Mouse (Mus musculus) kidney, adult 18-20 months (tissue): ENCODE measurements around the gene Kbtbd12.

Experiments
- DNase-seq: peaks from one replicate; pipeline ENCODE4 v3.0.0; 2021

The Kbtbd12 gene

DNA sequence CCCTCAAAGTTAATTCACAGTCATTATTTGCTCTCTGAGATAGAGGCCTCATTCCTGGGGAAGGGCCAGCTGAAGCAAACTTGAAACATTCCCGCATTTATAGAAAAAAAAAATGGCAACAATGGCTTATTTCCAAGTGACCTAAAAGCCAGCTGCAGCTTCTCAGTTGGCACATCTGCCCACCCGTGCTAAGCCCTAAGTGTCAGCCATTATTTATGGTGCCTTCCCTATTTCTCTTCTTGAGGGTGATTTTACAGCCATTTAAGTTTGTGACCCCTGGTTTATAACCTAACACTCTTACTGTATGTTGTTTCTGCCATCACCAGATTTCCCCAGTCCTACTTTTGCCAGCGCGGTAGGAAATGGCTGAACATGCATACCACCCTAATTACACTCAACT lies 11.3 kb downstream of the Kbtbd12 start:
- DNase-seq = no peak

DNA sequence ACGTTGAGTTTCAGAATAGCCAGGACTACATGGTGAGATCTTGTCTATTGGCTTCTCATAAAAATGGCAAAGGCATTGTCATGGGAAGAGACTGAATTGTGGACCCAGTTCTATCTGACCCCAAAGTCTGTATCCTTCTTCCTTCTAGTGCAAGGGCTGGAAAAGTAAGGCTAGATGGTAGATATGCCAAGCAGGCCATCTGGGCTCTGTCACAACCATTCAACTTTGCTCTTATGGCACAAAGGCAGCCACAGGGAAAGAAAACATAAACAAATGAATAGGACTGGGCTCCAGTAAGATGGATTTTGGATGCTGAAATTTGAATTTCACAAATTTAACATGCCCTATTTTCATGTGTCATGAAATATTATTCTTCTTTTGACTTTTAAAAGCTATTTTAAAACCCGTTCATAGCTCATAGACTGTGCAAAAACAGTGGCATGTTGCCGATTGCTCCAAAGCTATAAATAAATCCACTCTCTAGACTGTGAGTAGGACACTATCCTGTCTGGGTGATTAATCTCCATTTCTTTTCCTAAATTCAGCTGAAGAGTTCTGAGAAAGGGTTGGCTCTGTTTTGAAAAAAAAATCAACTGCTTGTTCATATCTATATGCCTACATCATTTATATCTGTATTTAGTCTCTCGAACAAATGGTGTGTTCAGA lies 15.8 kb downstream of the Kbtbd12 start:
- DNase-seq = no peak

DNA sequence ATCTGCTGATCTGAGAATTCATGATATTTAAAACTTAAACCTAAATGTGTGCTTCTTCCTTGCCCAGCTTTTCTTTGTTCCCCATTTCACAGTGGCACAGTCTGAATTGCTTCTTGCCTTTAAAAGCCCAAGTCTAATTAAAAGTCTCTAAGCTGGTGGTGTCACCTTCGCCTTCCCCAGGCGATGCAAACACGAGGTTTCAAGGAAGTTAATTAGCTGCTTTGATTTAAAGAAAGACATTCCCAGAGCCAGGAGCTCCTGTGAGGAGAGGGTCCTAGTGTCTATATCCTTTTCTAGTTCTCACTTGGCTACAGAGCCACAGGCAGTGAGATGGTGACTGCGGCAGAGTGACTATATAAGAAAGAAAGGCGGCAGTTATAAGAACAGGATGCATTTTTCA lies 18.2 kb downstream of the Kbtbd12 start:
- no peak for DNase-seq

DNA sequence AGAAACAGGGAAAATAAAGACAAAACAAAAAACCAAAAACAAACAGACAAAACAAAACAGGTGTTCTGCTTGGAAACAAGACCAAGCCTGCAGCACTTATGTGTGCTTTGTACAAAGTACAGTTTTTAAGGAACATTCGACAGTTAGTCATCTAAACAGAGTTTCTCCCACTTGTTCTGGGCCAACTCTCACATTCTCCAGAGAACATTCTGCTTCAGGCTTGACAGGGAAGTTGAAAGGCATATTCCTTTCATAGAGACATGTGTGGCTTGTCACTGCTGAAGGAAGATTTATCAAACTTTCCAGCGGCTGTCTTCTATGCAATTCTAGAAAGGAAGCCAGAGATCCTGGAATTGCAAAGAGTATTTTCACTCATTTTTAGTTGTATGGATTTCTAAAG lies 22.4 kb downstream of the Kbtbd12 start:
- DNase-seq = no peak

DNA sequence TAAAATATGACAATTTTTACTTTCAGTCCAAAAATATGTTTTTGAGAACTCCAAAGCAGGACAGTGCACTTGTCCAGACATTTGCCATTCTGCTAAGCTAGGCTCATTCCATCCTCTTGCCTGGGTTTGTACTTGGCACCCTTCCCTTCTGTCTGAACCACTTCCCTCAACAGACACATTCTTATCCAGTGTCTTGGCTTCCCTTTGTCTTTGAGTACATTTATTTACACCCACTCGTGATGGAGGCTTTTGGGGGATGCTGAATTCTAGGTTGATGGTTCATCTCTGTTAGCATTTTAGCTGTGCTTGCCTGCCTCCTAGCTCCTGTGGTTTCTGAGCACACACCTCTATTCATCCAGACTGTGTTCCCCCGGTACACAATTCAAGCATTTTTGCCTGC lies 31.3 kb downstream of the Kbtbd12 start:
- DNase-seq = no peak

DNA sequence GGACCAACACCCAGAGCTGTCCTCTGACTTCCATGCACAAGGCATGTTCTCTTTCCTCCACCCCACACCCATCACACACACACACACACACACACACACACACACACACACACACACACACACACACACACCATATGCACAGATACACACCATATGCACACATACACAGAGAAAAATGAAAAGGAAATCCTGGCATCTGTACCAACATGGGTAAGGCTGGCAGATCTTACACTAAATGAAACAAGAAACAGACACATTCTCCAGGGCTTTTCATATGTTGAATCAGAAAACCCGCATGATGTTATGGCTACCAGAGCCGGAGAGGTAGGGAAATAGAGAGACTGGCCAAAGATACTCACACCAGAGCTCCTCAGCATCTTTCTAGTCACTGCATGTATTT lies 32.0 kb downstream of the Kbtbd12 start:
- no peak for DNase-seq

DNA sequence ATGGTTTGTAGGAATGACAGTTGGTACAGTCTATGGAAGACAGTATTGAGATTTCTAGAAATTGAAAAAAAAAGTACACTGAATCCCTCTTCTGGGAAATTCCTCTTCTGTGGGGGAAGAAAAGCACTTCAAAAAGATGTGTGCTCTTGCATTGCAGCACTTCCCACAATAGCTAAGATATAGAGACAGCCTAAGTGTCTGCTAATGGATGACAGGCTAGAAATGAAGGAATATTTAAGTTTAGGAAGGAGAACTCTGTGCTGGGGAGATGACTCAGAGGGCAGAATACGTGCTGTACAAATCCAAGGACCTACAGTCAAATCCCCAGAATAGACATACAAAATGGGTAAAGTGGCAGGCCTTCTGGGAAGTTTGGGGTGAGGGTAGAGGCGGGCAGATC lies 32.5 kb downstream of the Kbtbd12 start:
- DNase-seq = no peak

DNA sequence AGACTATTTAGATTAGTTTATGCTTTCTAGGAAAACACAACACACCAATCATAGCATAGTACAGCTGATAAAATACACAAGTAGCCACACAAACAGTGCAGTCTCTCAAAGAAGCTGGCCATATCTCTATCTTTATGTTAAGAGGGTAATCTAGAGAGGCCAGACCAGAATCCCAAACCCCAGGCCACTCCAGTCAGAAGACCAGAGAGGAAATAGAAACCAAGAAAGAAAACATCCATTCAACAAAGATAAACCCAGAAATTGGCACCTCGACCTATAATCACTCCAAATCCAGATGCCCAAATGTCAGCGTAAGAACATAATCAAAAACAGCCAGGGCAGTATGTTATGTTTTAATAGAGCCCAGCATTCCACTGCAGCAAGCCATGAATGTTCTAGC lies 41.6 kb downstream of the Kbtbd12 start:
- DNase-seq = no peak

DNA sequence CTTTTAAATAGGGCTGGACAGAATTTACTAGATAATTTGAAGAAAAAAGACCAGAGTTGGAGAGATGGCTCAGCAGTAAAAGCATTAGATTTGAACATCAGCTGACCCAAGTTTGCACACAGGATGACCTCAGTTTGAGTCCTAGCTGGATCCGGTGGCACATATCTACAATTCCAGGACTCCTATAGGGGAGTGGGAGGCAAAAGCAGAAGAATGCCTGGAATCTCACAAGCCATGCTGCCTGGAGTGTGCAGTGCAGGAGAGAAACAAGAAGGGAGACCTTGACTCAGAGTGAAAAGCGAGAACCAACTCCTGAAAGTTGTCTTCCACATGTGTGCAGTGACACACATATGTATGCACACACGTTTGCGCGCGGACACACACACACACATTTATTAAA lies 45.4 kb downstream of the Kbtbd12 start:
- DNase-seq = no peak

DNA sequence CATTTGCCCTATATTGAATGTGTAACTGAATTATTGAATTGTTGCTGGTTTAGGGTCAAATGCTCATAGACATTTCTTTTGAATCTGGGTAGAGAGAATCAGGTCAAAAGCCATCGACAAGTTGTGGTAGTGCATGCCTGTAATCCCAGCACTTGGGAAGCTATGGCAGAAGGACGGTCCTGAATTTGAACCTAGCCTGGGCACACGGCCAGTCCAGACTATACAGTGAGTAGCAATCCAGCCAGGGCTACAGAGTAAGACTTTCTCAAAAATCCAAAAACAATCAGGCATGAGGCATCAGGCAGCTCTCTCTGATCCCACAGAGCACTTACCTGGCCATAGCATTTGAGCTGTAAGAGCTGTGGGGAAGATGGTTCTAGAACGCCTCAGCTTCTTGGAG lies 47.5 kb downstream of the Kbtbd12 start:
- DNase-seq = no peak

DNA sequence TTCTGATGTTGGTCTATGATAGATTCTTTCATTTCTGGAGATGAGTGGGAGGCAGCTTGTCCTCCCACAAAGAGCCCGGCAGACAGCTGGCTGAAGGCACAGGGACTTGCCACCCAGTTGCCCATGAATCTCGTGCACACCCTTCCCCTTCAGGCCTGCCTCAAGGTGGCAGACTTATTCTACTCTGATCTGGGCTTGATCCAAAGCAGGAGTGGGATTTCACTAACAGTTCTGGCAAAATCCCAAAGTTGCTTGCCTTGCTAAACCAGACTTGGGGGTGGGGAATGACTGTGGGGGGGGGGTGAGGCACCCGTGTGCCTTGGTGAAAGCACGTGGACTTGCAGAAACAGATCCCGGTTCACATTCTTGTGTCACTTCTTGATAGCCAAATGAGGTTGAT lies 48.2 kb downstream of the Kbtbd12 start:
- peak; percentile 45 for DNase-seq

DNA sequence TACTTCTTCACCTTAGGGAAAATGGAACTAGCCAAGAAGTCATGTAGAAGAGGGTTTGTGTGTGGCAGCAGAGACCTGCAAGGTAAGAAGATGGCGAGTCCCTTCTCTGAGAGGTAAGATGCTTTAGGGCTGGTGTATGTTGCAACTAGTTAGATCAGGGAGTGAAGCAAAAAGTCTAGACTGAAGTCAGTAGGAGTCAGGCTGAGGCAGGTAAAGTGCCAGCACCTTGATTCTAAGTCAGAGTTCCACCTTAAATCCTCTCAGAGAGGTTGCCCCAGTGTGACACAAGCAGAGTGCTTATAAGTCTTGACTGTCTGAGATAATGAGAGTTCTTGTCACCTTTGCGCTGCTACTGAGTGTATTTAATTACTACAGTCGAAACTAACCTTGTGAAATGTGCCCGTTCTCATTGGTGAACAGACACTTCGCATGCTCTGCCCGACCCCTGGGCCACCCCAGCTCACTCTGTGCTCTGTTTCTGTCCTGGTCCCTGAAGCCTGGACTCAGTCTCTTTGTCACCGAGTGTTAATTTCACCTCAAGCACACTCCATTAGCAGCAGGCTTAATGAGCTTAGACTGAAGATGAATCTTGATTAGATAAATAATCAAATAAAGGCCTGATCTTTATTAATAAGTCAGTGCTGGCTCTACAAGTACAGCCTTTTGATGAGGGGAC lies 49.0 kb downstream of the Kbtbd12 start:
- DNase-seq = no peak

DNA sequence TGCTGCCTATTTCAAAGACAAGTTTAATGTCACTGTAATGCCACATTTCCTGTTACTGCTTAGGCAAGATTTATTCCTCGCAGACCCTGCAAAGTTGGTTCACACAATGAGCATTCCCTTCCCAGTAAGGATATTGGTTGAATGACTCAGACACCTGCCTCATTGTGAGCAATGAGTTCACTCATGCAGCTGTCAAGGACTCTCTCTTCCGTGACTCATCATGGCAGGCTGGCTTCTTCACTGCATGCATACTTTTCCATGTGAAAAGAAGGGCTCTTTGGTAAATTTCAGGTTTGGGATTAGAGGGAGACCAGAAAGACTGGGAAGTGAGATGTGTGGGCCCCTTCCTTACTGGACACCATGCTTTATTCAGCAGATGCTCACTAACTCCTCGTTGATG lies 50.7 kb downstream of the Kbtbd12 start:
- no peak for DNase-seq

DNA sequence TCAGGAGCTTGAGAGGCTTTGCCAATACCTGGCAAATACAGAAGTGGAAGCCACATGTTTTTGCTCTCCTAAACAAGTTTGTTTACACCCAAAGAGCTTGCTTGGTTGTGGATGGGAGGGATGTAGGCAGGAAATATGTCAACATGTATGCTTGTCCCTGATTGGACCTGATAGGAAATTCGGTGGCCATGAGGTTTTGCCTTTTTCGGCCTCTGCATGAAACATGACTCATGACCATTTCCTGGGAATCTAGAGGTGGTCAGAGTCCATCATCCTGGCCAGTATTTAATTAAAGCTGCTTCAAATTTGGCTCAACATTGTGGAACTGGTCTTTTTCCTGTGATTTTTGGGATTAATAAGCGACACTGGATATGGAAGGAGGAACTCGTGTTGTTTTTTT lies 53.8 kb downstream of the Kbtbd12 start:
- DNase-seq = no peak

DNA sequence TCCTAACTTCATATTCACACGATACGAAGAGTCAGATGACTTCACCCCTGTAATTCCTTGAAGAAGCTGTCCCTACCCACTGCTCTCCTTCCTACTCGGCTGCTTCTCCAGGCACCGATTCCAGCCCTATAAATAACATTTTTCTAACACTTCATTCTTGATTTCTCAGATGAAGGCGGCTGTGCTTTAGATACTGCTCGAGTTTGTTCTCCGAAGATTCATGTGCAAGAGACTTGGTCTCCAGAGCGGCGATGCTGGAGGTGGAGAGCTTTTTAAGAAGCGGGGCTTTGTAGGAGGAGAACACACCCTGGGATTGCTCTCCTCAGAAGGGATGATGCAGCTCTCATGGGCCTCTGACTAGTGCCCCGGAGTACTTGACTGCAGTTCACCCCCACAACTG lies 61.3 kb downstream of the Kbtbd12 start:
- no peak for DNase-seq

DNA sequence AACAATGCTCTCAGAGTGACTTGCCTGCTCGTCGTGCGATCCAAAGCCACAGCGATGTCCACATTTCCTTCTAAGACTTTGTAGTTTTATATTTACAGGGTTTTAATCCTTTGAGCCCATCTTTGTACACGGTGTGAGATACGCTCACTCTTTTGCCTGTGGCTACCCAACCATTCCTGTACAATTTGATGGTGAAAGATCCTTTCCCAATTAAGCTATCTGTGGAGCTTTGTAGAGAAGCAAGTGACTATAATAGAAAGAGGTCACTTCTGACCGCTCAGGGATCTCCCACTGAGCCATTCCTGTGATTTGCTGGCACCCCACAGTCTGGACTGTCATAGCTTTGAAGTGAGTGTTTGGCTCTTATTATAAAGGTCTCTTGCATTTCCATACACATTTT lies 71.1 kb downstream of the Kbtbd12 start:
- no peak for DNase-seq

DNA sequence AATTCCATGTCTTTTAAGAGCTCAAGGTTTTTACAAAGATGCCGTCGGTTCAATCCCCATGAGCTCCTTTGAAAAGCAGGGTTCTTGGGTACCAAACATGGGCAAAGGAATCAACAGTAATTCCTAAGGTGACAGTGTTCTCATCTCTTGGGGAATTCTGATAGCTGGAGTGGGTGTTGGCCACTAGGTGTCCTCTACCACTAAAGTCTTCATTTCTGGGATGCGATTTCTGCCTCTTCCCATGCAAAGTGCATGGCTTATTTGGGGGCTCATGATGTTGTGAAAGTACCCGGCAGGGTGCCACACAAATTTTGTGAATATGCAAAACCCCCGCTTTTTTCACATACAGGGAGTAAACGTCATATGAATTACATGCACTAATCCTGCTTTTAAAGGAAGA lies 72.7 kb downstream of the Kbtbd12 start:
- DNase-seq = peak; percentile 19

DNA sequence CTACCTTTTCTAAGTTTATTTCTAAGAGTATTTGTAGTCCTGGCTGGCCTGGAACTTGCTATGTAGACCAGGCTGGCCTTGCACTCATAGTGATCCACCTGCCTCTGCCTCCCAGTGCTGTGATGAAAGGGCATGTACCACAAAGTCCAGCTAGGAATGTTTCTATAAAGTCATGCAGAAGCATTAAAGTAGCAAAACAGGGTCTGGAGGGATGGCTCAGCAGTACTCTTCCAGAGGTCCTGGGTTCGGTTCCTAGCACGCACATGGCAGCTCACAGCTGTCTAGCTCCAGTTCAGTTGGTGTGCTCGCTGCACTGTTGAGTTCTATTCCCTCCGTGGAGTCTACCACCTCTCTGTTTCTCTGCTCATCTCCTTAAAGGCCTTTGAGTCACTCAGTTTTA lies 77.6 kb downstream of the Kbtbd12 start:
- DNase-seq = no peak

DNA sequence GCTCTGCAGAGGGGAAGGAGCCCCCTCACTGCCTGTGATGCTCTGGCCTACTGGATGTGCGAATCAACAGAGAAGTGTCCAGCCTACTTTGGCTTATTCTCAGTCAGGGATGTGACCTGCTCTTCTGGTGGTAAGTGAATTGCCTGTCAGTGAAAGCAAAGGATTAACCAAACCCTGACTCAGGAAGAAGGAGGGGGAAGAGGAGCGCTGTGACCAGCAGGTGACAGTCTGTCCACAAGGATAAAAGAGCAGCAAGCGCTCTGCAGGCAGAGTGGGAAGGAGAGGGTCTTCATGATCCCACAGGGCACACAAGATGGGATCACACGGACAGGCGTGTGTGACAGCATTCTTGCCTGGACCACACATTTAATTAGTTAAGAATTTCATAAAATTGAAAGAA lies 78.1 kb downstream of the Kbtbd12 start:
- no peak for DNase-seq

DNA sequence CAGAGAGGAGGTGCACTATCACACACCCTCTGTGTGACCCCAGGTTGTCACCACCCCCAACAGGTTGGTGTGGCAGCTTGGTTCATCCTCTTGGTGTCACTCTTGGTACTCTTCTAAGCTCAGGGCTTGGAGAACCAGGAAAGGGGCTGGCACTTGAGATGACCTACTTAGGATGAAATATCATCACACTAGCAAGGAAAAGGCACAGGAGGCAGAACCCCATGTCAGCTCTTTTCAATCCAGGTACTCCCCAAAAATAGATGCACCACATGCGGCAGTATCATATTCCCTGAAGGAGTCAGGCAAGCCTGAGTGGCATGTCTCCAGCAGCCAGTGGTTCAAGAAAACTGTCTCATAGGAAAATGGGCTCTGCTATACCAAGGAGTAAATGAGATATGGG lies 79.7 kb downstream of the Kbtbd12 start:
- no peak for DNase-seq

DNA sequence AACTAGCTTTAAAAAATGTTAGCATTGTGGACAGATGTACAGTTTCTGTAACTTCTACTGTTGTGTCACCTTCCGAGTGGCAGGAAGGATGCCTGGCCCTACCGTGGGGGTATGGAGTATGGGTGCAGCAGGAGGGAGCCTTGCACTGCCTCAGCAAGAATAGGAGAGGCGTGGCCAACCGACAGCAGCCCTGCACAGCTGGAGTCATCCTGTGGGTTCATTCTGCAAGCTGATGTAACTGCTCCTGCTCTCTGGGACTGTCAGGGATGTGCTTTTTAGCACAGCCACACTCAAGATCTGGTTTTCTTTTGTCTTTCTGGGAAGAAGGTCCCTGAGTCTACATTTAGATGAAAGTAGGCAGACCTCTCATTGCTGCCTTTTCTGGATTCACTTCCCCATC lies 80.2 kb downstream of the Kbtbd12 start:
- no peak for DNase-seq

DNA sequence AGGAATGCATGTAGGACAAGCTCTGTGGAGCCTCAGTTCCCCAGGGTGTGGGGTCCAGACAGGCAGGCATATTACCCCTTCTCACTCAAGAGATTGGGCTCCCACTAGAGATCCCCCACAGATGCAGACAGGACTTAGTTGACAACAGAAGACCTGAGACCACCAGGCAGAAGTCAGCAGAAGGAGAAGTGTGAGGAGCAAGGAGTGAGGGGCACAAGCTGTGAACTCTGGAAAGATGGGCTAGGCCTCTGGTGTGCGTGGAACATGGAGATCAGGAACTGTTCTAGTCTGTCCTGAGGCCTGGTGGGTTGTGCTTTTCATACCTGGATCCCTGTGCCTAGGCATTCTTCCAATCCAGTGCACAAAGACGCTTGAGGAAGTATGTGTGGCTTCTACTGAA lies 87.8 kb downstream of the Kbtbd12 start:
- DNase-seq = no peak

DNA sequence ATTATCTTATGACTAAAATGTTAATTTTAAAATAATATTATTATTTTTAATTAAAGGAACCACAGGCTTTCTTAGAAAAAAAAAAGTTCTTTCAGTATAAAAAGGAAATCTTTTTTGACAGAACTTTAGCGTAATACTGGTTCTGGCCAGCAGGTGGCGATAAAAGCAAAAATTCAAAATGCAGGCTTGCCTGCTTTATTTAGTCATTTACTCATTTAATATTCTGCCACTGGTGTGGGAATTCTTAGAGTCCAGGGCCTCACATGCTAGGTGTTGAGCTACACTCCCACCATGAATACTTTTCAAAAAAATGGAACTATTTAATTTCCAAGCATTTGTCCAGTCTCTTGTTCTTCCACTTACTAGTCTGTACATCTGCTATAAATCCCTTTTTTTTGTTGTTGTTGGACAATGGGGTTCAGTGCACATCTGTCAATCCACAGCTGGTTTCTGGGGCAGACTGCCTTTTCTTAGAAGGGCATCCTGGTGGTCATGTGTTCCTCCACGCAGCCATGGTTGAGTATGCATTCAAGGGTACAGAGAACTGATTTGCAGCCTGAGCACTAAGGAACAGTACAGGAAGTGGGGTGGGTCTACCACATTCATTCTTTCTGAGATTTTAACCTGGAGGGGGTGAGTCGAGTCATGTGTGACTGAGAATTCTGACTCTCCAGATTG lies 88.5 kb downstream of the Kbtbd12 start:
- peak; percentile 64 for DNase-seq

DNA sequence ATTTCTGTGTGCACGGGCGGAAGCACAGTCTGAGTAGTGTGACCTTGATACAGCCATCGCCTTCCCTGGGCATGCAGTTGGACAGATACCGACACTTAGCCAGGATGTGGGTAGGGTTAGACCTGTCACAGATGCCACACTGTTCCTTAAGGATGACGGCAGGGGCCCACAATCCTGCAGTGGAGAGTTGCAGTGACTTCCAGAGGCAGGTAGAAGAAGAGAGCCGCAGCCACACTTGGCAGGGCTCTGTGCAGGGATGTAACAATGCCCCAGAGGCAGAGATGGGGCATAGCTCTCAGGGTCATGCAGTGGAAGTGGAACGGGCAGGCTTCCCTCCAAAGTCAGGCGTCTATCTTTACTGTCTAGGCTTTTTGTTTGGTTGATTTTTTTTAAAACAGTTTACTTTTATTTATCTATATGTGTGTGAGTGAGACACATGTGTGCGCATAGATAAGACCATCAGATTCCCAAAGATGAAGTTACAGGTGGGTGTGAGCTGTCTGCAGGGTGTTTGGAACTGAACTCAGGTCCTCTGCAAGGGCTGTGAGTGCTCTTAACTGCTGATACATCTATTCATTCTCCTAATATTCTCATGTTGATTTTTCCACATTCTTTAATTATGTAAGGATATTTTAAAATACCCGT lies 89.2 kb downstream of the Kbtbd12 start:
- no peak for DNase-seq
